Mouse (Mus musculus) embryo, embryonic 9.5 days (tissue): ENCODE data around the gene Gm28845.
"Not testable (repeated sequence)": the region's sequence is repeated elsewhere in the genome, so short reads cannot be mapped to it uniquely, and the experiment has no call there.

Source experiments
- DNase-seq: peaks from one replicate; pipeline ENCODE4 v3.0.0-alpha.2; 2017; ENCODE audit errors: extremely low spot score

Gm28845 gene

GRCm38 (mm10) chr1:65107654-65108279 is 11.6 kb downstream of the Gm28845 start:
- DNase-seq: no peak

GRCm38 (mm10) chr1:65103273-65103672 is 16.1 kb downstream of the Gm28845 start, which contains the start of gene Cryga:
TSS of gene Cryga (minus strand) at chr1:65103373.
- DNase-seq: no peak

- DNase-seq: no peak
Measured at GRCm38 (mm10) chr1:65096953-65097352, 22.4 kb downstream of the Gm28845 start.

- DNase-seq: no peak
Measured at GRCm38 (mm10) chr1:65091566-65091965, 27.8 kb downstream of the Gm28845 start.

GRCm38 (mm10) chr1:65090370-65090769 is 29.0 kb downstream of the Gm28845 start:
- no peak for DNase-seq

GRCm38 (mm10) chr1:65088567-65089356 is 30.6 kb downstream of the Gm28845 start:
- DNase-seq: no peak

- no peak for DNase-seq
Measured at GRCm38 (mm10) chr1:65082188-65082587, 37.2 kb downstream of the Gm28845 start, which contains the start of gene Crygb. TSS of gene Crygb (minus strand) at chr1:65082288.

- DNase-seq: no peak
Measured at GRCm38 (mm10) chr1:65075607-65076006, 43.8 kb downstream of the Gm28845 start.

- no peak for DNase-seq
Measured at GRCm38 (mm10) chr1:65073589-65073988, 45.8 kb downstream of the Gm28845 start, which contains the start of gene Crygc. TSS of gene Crygc (minus strand) at chr1:65073689.

GRCm38 (mm10) chr1:65067842-65068241 is 51.5 kb downstream of the Gm28845 start:
- DNase-seq: no peak

- no peak for DNase-seq
Measured at GRCm38 (mm10) chr1:65064201-65064600, 55.2 kb downstream of the Gm28845 start.

- DNase-seq: no peak
Measured at GRCm38 (mm10) chr1:65063352-65063751, 56.0 kb downstream of the Gm28845 start, which contains the start of gene Crygd. TSS of gene Crygd (minus strand) at chr1:65063452.

GRCm38 (mm10) chr1:65052140-65052539 is 67.2 kb downstream of the Gm28845 start:
- no peak for DNase-seq

GRCm38 (mm10) chr1:65051696-65052095 is 67.7 kb downstream of the Gm28845 start:
- no peak for DNase-seq

- DNase-seq: not testable (repeated sequence)
Measured at GRCm38 (mm10) chr1:65050952-65051351, 68.4 kb downstream of the Gm28845 start, which contains the start of gene Cryge. TSS of gene Cryge (minus strand) at chr1:65051149.
